Mouse (Mus musculus) mouse trophoblast stem cell (cell line): Measurements from ENCODE around the gene Bglap.
"Not testable (repeated sequence)": the region's sequence is repeated elsewhere in the genome, so short reads cannot be mapped to it uniquely, and the experiment has no call there.

Experiments used
- in situ Hi-C, 2 experiments: fragments of 300-500 bp; cut with MseI, MboI; formaldehyde crosslinking; loops; 2 replicates in 1 of 2; 3 replicates in 1 of 2; pipeline ENCODE4 v1.15.1; 2025

The Bglap gene

GRCm38 (mm10) chr3:88395288-88395687, 11.0 kb upstream of the Bglap start:
- in situ Hi-C loops = no loop called here

GRCm38 (mm10) chr3:88393776-88394375, 9.6 kb upstream of the Bglap start:
- in situ Hi-C loops = no loop called here

- in situ Hi-C loops = not testable (repeated sequence)
These were observed 1.9 kb downstream of the Bglap start for GRCm38 (mm10) chr3:88382383-88382782.

GRCm38 (mm10) chr3:88381389-88382315, 2.6 kb downstream of the Bglap start:
- in situ Hi-C loops = not testable (repeated sequence)

- in situ Hi-C loops = not testable (repeated sequence)
These were observed 5.7 kb downstream of the Bglap start, which contains the start of gene Bglap2 for GRCm38 (mm10) chr3:88378599-88378998. Bglap2 (minus strand) TSS chr3:88378699.

GRCm38 (mm10) chr3:88376644-88377043, 7.6 kb downstream of the Bglap start:
- in situ Hi-C loops = not testable (repeated sequence)

GRCm38 (mm10) chr3:88375750-88376626, 8.3 kb downstream of the Bglap start:
- in situ Hi-C loops = not testable (repeated sequence)

DNA sequence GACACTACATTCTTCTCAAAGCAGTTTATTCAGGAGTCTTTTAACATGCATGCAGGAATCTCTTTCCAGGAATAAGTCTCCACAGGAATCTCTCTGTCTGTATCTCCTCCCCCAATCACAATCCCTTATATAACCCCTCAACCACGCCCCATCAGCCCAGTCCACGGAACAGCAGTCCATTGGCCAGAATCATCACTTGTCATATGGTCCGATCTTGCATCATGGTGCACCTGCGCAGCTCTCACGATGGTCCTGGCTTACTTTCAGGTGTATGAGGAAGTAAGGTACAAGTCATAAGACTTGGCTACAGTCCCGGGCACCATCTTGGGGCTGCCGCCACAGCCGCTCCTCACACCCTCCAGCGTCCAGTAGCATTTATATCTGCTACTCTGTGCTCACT, 11.6 kb downstream of the Bglap start, which contains the start of gene Bglap3:
Gene Bglap3 (minus strand): TSS at position 101 of the 400 bp plus-strand sequence.
- in situ Hi-C loops = not testable (repeated sequence)

DNA sequence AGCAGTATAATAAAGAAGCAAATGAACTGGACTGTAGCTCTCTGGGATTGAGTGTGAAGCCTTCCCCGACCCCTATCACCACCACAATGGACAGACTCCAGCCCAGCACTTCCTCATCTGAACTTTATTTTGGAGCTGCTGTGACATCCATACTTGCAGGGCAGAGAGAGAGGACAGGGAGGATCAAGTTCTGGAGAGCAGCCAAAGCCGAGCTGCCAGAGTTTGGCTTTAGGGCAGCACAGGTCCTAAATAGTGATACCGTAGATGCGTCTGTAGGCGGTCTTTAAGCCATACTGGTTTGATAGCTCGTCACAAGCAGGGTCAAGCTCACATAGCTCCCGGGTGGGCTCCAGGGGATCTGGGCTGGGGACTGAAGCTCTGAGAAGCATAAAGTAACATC, 15.8 kb downstream of the Bglap start:
- in situ Hi-C loops = not testable (repeated sequence)

DNA sequence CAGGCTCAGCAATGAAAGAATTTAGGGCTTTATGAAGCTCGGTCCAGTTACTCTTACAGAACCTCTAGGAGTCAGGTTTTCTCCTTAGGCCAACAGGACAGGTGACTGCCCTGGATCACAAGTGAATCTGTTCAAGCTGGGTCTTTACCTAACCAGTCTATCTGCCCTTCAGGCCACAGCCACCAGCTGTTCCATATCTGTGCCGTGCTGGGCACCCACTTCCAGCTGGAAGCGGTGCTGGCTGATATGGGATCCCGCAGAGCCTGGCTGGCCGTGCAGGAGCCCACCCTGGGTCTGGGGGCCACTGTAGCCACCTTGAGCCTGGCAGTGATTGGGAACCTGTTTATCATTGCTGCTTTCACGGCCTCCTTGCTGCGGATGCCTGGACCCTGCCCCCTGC, 16.7 kb downstream of the Bglap start:
- in situ Hi-C loops = not testable (repeated sequence)

GRCm38 (mm10) chr3:88366830-88367428, 17.3 kb downstream of the Bglap start:
- in situ Hi-C loops = not testable (repeated sequence)

DNA sequence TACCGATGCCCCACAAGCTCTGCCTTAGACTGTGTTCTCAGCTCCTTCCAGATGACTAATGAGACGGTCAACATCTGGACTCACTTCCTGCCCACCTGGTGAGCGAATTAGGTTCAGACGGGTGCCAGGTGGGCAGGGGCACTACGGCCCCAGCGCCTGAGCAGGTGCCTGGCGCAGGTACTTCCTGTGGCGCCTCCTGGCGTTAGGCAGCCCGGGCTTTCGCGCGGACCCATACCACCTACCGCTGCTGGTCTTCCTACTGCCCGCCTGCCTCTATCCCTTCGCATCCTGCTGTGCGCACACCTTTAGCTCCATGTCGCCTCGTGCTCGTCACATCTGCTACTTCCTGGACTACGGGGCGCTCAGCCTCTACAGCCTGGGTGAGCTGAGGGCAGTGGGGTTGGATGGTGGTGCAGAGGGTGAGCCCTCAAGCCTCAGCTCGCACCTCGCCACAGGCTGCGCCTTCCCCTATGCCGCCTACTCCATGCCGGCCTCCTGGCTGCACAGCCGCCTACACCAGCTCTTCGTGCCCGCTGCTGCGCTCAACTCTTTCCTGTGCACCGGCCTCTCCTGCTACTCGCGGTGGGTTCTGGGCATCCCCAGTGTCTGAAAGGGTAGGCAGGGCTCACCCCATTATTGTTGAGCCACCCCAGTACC, 18.4 kb downstream of the Bglap start:
- in situ Hi-C loops = no loop called here

- in situ Hi-C loops = no loop called here
These were observed 19.9 kb downstream of the Bglap start, which contains the start of gene Paqr6 for GRCm38 (mm10) chr3:88364337-88364736. Paqr6 (plus strand) TSS chr3:88364584.

GRCm38 (mm10) chr3:88363700-88364099, 20.6 kb downstream of the Bglap start:
- in situ Hi-C loops = no loop called here

DNA sequence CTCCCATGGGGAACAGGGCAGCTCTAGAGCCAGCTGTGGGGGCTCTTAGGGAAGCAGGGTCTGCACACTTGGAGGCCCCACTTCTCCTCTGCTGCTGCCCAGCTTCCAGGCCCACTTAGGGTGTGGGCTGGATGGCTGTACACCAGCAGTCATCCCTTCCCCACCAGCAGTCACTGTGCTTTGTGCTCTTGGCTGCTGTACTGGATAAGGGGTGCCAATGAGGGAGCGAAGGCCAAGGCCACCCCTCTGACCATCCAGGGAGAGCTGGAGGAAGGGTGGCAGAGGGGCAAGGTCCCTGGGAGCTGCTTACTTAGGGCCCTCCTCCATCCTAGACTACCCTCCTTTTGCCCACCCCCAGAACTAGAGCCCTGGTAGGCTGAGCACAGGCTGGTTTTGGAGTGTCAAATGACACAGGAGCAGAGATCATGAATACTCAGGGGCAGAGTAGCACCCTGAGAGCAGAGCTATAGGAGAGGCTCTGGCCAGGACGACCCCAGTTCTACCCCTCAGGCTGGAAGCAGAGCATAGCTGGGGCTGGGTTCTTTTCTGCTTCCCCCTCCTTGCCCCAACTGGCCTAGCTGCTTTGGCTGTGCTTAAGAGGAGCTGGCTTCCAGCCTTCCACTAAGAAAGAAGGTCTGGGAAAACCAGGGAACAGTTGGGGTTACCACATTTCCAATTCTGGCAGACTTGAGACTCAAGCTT, 22.5 kb downstream of the Bglap start:
- in situ Hi-C loops = no loop called here

DNA sequence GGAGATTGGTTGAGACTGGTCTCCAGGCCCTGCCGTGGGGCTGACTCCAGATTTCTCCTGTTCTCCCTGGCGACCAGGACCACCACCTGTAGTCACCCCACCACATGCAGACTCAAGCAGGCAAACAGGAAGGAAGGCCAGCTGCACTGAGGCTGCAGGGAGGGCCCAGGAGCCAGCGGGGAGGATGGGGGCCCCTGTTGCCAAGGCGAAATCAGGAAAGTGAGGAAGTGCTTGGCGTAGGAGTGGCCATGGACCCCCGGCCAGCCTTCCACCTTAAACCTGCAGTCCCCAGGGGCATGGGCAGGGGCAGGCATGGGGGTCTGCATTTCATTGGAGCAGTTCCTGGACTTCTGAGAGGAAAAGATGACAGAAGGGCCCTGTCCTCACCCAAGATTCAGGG, 23.2 kb downstream of the Bglap start:
- in situ Hi-C loops = no loop called here

DNA sequence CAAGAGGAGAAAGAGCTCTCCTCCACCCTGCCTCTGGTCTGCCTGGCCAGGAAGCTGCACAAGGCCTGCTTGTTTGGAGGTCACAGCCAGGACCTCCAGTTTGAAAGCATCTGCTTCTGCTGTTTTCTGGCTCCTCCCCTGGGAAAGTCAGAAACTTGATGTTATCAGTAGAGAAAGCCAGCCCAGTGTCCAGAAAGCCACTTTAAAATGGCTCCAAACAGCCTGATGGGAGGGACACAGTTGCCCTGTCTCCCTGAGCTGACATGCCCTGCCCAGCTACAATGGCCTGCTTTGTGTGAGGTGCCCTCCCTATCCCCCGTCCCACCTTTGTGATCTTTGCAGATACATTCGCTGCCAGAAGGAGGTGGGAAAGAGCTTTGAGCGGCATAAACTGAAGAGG, 24.3 kb downstream of the Bglap start:
- in situ Hi-C loops = no loop called here

GRCm38 (mm10) chr3:88359584-88359983, 24.7 kb downstream of the Bglap start:
- in situ Hi-C loops = no loop called here

- in situ Hi-C loops = no loop called here
These were observed 29.7 kb downstream of the Bglap start for GRCm38 (mm10) chr3:88354396-88355165.
